ENCODE assay signal across 17 mouse cellular contexts in the genomic region with DNA sequence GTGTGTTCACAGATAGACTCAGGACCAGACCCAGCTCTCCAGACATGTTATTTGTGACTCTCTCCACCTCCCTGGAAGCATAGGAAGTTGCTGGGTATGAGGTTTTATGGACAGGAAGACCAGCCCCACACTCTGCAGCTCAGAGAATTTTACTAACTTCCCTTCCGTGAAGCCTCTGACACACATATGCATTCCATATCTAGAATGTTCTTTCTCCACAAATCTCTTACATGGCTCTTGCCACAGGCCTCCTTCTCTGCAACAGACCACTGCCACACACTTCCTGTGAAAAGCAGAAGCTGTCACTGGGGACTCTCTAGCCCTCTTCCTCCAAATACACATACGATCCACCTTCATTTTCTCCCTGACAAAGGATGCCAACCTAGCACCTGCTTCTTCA. TPM values are rescaled to one million over a fixed set of nuclear protein-coding genes. Genes with fewer than 3 reads are reported as not detected.
DNase-seq lines count a peak whose midpoint lies in the region; ATAC-seq and TF ChIP-seq lines count a peak whose summit lies in the region.
"Had no signal": no experiment of that assay in that cellular context is flagged by ENCODE, and none has a peak within 500 bp of the region (broad histone marks: within the 10 kb centered on the region; RNA-seq: fewer than 3 reads in every experiment).

No protein-coding gene starts in this region.

- 29% methylated on average over 2 of the region's 2 CpGs for WGBS in liver, embryonic 14.5 days (ENCODE audit: insufficient replicate concordance)
- 77% methylated on average over 2 of the region's 2 CpGs for WGBS in stomach, embryonic 15.5 days
- WGBS in embryonic facial prominence, embryonic 10.5 days: 92% methylated on average over 2 of the region's 2 CpGs
- WGBS in forebrain, embryonic 13.5 days: 95% methylated on average over 2 of the region's 2 CpGs

- no peak overlapping the region for H3K27ac ChIP-seq in liver, embryonic 14.5 days
- 0 out of 2 replicates have a peak overlapping the region, but pooled peaks have one; percentile 61 for H3K27ac ChIP-seq in stomach, embryonic 15.5 days
- H3K27ac ChIP-seq in embryonic facial prominence, embryonic 10.5 days (replicated peaks): no peak overlapping the region
- no peak overlapping the region for H3K27ac ChIP-seq in forebrain, embryonic 13.5 days

- 0 out of 2 replicates have a peak, but pooled peaks have one; percentile 3 for ATAC-seq in liver, embryonic 14.5 days (ENCODE audit: insufficient read depth)
- no peak for ATAC-seq in stomach, embryonic 15.5 days (ENCODE audit: insufficient read depth, low FRiP score, low read depth)
- ATAC-seq in forebrain, embryonic 13.5 days: no peak
- ATAC-seq: hindbrain, embryonic 16.5 days had no signal

- H3K9me3 ChIP-seq in liver, embryonic 14.5 days (ENCODE audit: control insufficient read depth, low read length): no peaks in the 10 kb centered on the region
- no peaks in the 10 kb centered on the region for H3K9me3 ChIP-seq in stomach, embryonic 15.5 days
- H3K9me3 ChIP-seq in embryonic facial prominence, embryonic 10.5 days: 0 out of 2 replicates have a peak, but pooled peaks cover 2% of the 10 kb centered on the region
- H3K9me3 ChIP-seq in forebrain, embryonic 13.5 days (replicated peaks): no peaks in the 10 kb centered on the region; the same call in 1 of the 2 replicates

- DNase-seq in lung, postnatal 36 days: peak; percentile 55
- DNase-seq in lung, postnatal 10 days: no peak
- peak; percentile 62 for DNase-seq in MEL-GATA-1-ER (ENCODE audit: extremely low read depth, low read depth)
- no peak for DNase-seq in liver, embryonic 14.5 days (ENCODE audit: low read depth in 3 of 3, low spot score in 3 of 3)
- no peak for DNase-seq in gastrocnemius, postnatal 36 days
- no peak for DNase-seq in embryonic facial prominence, embryonic 10.5 days (ENCODE audit: low spot score)
- DNase-seq: kidney, postnatal 10 days; midbrain, embryonic 14.5 days; right cerebral cortex, adult 18-20 months had no signal

- no peak for TF ChIP-seq EP300 in liver, embryonic 14.5 days (IDR thresholded peaks at IDR 0.05; ENCODE audit: low read depth)

- no peak overlapping the region for H3K4me2 ChIP-seq in liver, embryonic 14.5 days (ENCODE audit: low read depth)
- H3K4me2 ChIP-seq in stomach, embryonic 15.5 days: no peak overlapping the region
- H3K4me2 ChIP-seq in forebrain, embryonic 13.5 days: no peak overlapping the region

- peaks cover 13 to 43% of the 10 kb centered on the region in 2 experiments for H3K4me1 ChIP-seq in liver, embryonic 14.5 days (replicated peaks; ENCODE audit: control insufficient read depth in 2 of 2, insufficient read depth in 2 of 2, low read length in 1 of 2)
- H3K4me1 ChIP-seq in stomach, embryonic 15.5 days: peaks cover 8% of the 10 kb centered on the region
- peaks cover 16% of the 10 kb centered on the region for H3K4me1 ChIP-seq in embryonic facial prominence, embryonic 10.5 days
- no peaks in the 10 kb centered on the region for H3K4me1 ChIP-seq in forebrain, embryonic 13.5 days

- no peaks in the 10 kb centered on the region for H3K36me3 ChIP-seq in liver, embryonic 14.5 days (replicated peaks; ENCODE audit: control insufficient read depth, insufficient read depth, low read depth)
- no peaks in the 10 kb centered on the region for H3K36me3 ChIP-seq in stomach, embryonic 15.5 days
- no peaks in the 10 kb centered on the region for H3K36me3 ChIP-seq in embryonic facial prominence, embryonic 10.5 days (replicated peaks)
- no peaks in the 10 kb centered on the region for H3K36me3 ChIP-seq in forebrain, embryonic 13.5 days (ENCODE audit: poor library complexity, severe bottlenecking)

- intact Hi-C loops in gastrocnemius, postnatal 36 days (cut with DNase I): no loop called here

- H3K4me3 ChIP-seq in liver, embryonic 14.5 days (ENCODE audit: insufficient read depth in 1 of 2, low read depth in 2 of 2, low read length in 2 of 2): no peak overlapping the region
- no peak overlapping the region for H3K4me3 ChIP-seq in stomach, embryonic 15.5 days (replicated peaks)
- no peak overlapping the region for H3K4me3 ChIP-seq in embryonic facial prominence, embryonic 10.5 days
- no peak overlapping the region for H3K4me3 ChIP-seq in forebrain, embryonic 13.5 days

- no peak overlapping the region for H3K9ac ChIP-seq in liver, embryonic 14.5 days (replicated peaks)
- H3K9ac ChIP-seq in stomach, embryonic 15.5 days: no peak overlapping the region
- H3K9ac ChIP-seq in forebrain, embryonic 13.5 days: no peak overlapping the region

- no peak for TF ChIP-seq CTCF in liver, embryonic 14.5 days (IDR thresholded peaks at IDR 0.05; ENCODE audit: low read depth)

- H3K27me3 ChIP-seq in liver, embryonic 14.5 days (ENCODE audit: control insufficient read depth, insufficient read depth, low read length): no peaks in the 10 kb centered on the region
- H3K27me3 ChIP-seq in stomach, embryonic 15.5 days (replicated peaks): no peaks in the 10 kb centered on the region
- no peaks in the 10 kb centered on the region for H3K27me3 ChIP-seq in embryonic facial prominence, embryonic 10.5 days (replicated peaks; ENCODE audit: low read depth, poor library complexity, severe bottlenecking)
- H3K27me3 ChIP-seq in forebrain, embryonic 13.5 days: no peaks in the 10 kb centered on the region

RNA-seq across cellular contexts. Expression of gene Ifnar2, which starts 5.5 kb away (rescaled TPM):
- polyA plus RNA-seq in liver, embryonic 14.5 days (2012; rRNA removed): 23.0 and 33.1 TPM in 2 replicates
- 68.4 and 74.4 TPM in 2 replicates for polyA plus RNA-seq in liver, embryonic 14.5 days (2014; fragmentation: Nextera tagmentation; extraction: Ambion mirVana)
- 49.4 and 60.4 TPM in 2 replicates for polyA plus RNA-seq in stomach, embryonic 15.5 days (2015; fragmentation: Nextera tagmentation; extraction: Ambion mirVana)
- 1 to 10 TPM; 7.1 to 7.3 TPM for total RNA-seq in gastrocnemius, postnatal 36 days (2021)
- 29.7 and 31.0 TPM in 2 replicates for polyA plus RNA-seq in embryonic facial prominence, embryonic 10.5 days (2016; fragmentation: Nextera tagmentation; extraction: Ambion mirVana)
- polyA plus RNA-seq in forebrain, embryonic 13.5 days (2015; fragmentation: Nextera tagmentation; extraction: Ambion mirVana): 29.8 and 32.5 TPM in 2 replicates

RNA-seq across cellular contexts. Expression of gene Gm21970, which starts 24.5 kb away (rescaled TPM):
- polyA plus RNA-seq in liver, embryonic 14.5 days (2012; rRNA removed): 0.04 and 0.14 TPM in 2 replicates
- polyA plus RNA-seq in liver, embryonic 14.5 days (2014; fragmentation: Nextera tagmentation; extraction: Ambion mirVana): 0.67 TPM in 1 of 2 replicates, not detected in the other
- polyA plus RNA-seq in stomach, embryonic 15.5 days (2015; fragmentation: Nextera tagmentation; extraction: Ambion mirVana): not detected in 2 replicates
- not detected for total RNA-seq in gastrocnemius, postnatal 36 days (2021)
- polyA plus RNA-seq in embryonic facial prominence, embryonic 10.5 days (2016; fragmentation: Nextera tagmentation; extraction: Ambion mirVana): not detected in 2 replicates
- not detected in 2 replicates for polyA plus RNA-seq in forebrain, embryonic 13.5 days (2015; fragmentation: Nextera tagmentation; extraction: Ambion mirVana)
- total RNA-seq: ES-E14; left cerebral cortex, adult 18-20 months had no signal
- polyA plus RNA-seq: hindbrain, embryonic 16.5 days; liver, adult 2 months; midbrain, embryonic 14.5 days; neural tube, embryonic 14.5 days; testis, adult 2 months had no signal

RNA-seq across cellular contexts. Expression of gene Il10rb, which starts 38.9 kb away (rescaled TPM):
- polyA plus RNA-seq in liver, embryonic 14.5 days (2012; rRNA removed): 12.4 and 12.7 TPM in 2 replicates
- polyA plus RNA-seq in liver, embryonic 14.5 days (2014; fragmentation: Nextera tagmentation; extraction: Ambion mirVana): 24.9 and 28.7 TPM in 2 replicates
- 45.5 and 53.4 TPM in 2 replicates for polyA plus RNA-seq in stomach, embryonic 15.5 days (2015; fragmentation: Nextera tagmentation; extraction: Ambion mirVana)
- total RNA-seq in gastrocnemius, postnatal 36 days (2021): 1 to 10 TPM; 6.6 to 6.7 TPM
- polyA plus RNA-seq in embryonic facial prominence, embryonic 10.5 days (2016; fragmentation: Nextera tagmentation; extraction: Ambion mirVana): 7.8 and 8.9 TPM in 2 replicates
- 5.9 TPM in 2 replicates for polyA plus RNA-seq in forebrain, embryonic 13.5 days (2015; fragmentation: Nextera tagmentation; extraction: Ambion mirVana)

Comparison
In these comparisons a context has a peak if more than half of its experiments do, and no peak if none do; other contexts are left out.
1. DNase-seq: peak in lung, postnatal 36 days (single experiment) and MEL-GATA-1-ER (single experiment); none in lung, postnatal 10 days (single experiment), liver, embryonic 14.5 days (0 of 3), gastrocnemius, postnatal 36 days (0 of 2) and embryonic facial prominence, embryonic 10.5 days (single experiment).